Mouse (Mus musculus): ENCODE measurements around the gene Mrps36.
"Not testable (repeated sequence)": the region's sequence is repeated elsewhere in the genome, so short reads cannot be mapped to it uniquely, and the experiment has no call there.

Gene Mrps36

DNA sequence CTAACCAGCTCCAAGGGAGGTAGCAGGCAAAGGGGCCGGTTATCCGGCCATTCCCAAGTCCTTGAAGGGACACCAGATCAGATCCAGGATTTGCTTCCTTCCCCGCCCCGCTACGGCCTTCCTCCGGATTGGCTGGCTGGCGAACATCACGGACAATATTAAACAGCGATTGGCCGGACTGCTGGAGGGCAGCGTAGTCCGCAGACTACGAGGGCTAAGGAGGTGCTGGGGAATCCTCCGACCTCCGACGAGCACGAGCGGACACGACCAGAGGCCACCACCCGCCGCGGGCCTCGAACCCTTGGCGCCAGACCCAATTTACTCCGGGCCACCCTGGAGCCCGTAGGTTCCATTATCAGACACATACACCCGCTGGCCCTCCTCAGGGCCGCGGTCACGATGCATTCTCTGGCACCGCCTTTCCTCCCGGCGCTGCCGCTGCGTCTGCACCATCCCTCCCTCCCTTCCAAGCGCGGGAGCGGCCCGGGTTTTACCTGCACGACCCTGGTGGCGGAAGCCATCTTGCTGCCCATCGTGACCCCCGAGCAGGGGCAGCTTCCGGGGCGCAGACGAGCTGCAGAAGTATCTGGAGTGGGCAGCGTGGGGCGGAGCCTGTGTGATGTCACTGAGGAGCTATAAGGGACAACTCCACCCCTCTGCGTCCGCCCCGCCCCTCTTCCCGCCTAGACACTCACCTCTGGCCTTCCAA, at the start of gene Mrps36:
Mrps36 (minus strand) TSS at position 624 of the 709 bp plus-strand sequence.
- DNase-seq (ENCODE audit: low read depth, low spot score), result peak; percentile 98

DNA sequence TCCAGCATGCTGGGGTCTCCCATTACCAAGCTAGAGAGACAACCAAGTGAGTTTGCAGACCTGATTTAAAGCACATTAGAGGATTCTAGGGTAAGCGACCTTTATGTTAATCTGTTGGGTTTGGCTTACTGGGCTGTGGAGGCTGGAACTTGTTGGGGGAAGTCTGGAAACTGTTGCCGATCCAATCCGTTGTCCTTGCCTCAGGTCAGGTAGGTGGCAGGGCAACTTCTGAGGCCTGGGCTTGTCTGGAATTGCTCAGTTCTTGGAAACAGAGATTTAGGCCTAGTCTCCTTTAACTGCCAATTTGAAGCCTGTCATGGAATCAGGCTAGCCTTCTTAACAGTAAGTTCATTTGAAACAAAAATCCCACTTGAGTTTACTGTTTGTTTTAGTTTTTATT, 44.6 kb upstream of the Mrps36 start:
- DNase-seq (ENCODE audit: low read depth, low spot score), result no peak

DNA sequence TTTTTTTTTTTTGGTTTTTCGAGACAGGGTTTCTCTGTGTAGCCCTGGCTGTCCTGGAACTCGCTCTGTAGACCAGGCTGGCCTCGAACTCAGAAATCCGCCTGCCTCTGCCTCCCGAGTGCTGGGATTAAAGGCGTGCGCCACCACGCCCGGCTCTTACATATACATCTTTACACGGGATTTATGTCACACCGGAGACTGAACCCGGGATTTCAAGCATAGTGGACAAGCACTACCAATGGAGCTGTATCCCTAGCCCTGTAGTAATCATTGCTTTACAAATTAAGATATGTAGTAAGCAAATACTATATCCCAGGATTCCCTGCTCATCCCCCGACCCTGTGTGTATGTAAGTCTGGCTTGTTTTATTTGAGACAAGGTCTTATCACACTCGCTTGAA, 43.6 kb upstream of the Mrps36 start:
- DNase-seq (ENCODE audit: low read depth, low spot score), result not testable (repeated sequence)

DNA sequence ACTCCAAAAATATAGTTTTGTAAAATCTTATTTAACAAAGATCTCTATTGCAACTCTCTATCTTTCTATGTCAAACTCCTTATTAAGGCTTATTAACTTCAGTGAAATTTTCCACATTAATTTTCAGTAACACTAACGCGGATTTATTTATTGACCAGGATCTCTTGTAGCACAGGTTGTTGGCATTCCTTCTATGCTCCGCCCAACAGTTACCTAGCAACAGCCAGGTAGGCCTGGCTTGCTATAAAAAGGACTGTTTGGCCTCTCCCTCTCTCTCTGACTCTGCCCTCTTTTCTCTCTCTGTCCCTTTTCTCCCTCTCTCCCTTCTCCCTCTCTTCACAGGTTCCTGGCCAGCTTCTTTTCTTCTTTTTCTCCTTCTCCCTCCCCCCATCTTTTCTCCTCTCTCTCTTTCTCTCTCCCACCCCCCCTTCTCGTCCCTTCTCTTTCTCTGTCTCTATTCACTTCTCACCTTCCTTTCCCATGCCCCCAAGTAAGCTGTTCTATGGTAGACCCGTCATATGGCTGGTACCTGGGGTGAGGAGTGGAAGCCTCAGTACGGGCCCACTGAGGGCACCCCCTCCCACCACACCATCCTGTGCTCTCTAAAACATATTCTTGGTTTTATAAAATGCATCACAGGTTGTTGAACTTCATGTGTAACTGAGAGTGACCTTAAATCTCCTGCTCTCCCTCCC, 43.0 kb upstream of the Mrps36 start:
- no peak for DNase-seq (ENCODE audit: low read depth, low spot score)

DNA sequence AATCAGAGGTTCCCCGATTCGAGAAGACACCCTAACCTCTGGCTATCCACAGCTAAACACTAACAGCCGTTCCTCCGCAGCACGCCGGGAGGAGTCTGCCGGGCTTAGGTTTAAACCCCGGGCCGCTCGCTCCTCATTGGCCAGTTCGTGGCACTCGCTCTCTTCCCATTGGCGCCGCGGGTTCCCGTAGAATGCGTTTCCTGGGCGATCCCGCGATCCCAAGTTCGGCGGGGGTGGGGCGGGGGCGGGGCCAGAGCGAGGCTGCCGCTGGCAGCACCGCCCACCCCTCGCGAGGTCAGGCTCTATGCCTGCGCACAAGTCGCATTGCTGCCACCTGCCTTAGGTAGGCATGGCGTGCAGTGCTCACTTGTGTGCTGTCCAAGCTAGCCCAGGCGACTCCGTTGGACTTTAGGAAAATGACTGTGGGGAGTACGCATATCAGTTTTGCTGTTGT, 42.0 kb upstream of the Mrps36 start, which contains the start of gene Ccnb1:
Ccnb1 (minus strand) TSS at position 157 of the 454 bp plus-strand sequence.
- peak; percentile 95 for DNase-seq (ENCODE audit: low read depth, low spot score)

DNA sequence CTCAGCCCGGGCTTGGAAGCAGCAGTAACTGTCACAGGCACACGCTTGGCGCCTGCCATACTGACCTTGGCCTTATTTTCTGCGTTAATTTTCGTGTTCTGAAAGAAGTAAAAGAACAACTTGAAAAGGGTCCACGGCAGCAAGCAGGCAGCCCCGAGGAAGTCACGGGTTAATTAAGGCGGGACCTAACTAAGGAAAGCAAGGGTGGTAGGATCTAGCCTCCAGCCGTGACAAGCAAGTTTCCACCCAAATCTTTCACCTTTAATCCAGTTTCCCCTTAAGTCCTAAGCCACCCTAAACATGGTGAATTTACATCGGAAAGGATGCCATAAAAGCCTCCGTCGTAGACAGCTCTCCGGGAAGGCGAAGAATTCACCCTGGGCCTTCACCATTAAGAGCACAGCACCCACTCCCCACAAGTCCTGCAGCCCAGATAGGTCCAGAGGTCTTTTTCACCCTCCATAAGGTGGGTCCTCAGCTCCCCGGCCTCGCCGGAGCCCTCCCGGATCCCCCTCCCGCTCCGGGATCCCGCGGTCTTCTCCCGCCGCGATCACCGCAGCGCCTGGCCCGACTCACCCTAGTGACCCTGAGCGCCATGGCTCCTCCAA, 41.5 kb upstream of the Mrps36 start:
- DNase-seq (ENCODE audit: low read depth, low spot score), result no peak

DNA sequence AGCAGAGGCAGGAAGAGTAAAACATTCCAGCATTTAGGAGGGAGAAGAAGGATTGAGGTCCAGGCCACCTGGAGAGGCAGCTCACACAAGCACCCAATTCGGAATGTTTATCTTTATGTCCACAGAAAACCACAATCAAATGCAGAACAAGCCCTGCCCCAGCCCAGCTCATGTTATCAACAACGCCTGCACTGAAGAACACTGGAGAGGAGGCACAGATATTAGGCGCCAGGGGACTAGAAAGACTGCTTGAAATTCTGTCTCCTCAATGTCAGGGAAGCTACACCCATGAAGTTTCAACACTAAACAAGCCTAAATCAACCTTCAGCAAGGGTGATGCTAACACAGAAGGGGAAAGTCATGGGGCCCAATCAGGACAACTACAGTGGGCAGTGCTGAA, 33.0 kb upstream of the Mrps36 start:
- DNase-seq (ENCODE audit: low read depth, low spot score), result no peak

DNA sequence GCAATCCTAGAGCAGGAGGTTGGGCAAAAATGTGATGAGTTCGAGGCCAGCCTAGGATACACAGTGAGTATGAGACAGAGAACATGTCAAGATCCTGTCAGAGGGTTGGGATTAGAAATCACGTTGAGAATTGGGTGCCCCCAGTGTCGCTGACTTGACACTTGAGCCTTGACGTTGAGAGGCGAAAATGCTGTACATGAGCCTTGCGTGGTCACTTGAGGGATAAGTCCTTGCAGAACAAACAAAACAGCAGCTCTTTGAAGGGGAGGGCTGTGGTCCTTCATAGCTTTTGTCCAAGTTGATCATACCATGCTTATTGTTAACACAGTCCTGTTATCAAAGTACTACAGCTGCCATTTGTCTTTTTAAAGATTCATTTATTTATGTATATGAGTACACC, 32.3 kb upstream of the Mrps36 start:
- no peak for DNase-seq (ENCODE audit: low read depth, low spot score)

DNA sequence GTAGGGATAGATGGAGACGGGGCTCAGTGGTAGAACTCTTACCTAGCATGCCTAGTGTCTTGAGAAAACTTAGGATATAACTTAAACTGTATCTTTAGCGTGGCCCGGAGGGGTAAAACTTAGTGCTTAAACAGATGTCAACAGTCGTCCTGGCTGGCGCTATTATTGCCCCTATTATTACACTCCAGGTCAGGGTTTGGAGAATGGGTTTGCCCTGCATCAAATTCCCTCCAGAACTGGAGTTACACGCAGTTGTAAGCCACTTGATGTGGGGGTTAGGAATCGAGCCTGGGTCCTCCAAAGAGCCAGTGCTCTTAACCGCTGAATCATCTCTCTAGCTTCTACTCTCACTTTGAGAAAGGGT, 31.6 kb upstream of the Mrps36 start:
- peak; percentile 4 for DNase-seq (ENCODE audit: low read depth, low spot score)

DNA sequence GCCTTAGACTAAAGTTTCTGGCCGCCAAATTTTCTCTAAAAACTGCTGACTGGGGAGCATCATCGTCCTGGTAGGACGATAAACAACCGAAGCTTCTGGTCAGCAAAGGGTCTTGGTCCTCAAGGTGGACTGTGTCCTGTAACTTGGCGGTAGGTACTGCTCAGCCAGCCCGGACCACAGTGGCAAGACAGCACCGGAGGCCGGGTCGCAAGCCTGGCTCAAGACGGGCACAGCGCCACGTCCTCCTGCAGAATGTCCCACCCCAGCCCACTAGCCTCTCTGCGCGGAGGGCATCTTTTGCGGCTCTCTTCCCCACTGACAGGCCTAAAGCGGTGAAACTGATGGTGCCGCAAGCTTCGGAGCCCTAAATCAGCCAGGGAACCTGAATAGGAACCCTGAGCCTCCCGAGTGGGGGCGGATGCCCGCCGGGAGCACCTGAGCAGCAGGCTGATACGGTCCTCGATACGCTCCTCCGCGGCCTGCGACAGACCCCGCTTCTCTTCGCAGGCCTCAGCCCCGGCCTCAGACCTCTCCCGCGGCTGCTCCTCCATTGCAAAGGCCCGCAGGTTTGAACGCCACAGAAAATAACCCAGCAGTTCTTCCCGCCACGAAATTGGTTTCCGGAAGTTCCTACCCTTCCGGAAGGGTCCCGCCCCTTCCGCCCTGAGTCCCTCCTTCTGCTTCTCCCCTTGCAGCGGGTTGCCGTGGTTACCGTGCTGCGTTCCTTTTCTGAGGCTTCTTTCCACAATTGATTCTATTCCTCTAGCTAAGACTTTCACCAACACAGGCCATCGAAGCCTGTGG, 31.0 kb upstream of the Mrps36 start, which contains the start of gene Cenph:
Cenph (minus strand) TSS at position 648 of the 804 bp plus-strand sequence.
- DNase-seq (ENCODE audit: low read depth, low spot score), result peak; percentile 92

DNA sequence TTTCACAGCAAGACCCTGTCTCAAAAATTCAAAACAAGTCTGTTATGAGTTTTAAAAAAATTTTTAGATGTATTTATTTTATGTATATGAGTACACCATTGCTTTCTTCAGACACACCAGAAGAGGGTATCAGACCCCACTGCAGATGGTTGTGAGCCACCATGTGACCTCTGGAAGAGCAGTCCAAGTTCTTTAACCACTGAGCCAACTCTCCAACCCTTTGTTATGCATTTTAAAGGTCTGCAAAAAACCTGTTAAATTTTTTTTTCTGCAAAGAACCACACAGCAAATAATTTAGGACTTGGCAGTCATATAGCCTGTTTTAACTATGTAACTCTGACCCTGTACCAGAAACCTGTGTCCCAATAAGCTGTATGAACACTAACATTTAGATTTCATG, 30.2 kb upstream of the Mrps36 start:
- no peak for DNase-seq (ENCODE audit: low read depth, low spot score)

DNA sequence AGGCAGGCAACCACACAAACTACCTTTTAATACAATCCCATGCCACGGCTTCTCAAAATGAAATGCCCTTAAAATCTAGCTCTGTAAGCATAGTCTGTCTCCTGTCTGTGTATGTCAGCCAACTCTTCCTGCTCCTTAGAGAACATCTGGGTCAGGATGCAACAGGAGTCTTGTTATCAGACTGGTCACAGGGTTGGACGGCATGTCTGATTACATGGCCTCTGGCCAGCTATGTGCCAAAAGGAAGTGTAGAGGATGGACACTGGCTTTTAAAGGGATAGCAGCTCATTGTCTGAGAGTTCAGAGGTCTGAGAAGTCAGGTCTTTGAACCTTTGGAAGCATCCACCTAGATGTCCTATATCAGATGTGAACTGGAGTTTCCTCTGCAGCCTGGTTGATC, 10.9 kb upstream of the Mrps36 start:
- no peak for DNase-seq (ENCODE audit: low read depth, low spot score)

DNA sequence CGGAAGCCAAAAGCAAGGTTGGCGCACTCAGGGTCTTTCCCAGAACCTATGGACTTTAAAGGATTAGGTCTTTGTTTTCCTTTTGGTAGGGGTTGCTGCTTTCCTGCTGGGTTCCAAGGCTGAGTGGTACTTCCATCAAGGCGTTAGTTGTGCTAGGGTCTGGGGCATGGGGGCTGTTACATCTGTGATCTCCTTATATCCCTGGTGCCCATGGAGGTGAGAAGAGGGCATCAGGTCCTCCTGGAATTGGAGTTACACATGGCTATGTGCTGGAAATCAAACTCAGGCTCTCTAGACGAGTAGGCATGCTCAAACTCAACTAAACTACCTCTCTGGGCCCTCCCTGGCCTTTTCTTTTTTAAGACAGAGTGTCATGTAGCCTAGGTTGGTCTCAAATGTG, 9.7 kb upstream of the Mrps36 start:
- DNase-seq (ENCODE audit: low read depth, low spot score), result no peak

DNA sequence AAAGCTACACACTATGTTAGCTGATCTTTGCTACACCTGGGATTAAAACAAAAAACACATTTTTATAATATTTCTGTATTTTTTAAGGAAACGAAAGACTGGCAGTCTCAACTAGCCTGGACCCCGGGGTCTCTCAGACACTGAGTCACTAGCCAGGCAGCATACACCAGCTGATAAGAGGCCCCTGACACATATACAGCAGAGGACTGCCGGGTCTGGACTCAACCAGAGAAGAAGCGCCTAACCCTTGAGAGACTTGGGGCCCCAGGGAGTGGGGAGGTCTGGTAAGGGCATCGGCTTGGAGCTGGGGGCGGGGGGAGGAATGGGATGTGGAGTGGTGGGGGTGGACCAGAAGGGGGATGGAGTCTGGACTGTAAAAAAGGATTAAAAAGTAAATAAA, 8.6 kb upstream of the Mrps36 start:
- no peak for DNase-seq (ENCODE audit: low read depth, low spot score)

DNA sequence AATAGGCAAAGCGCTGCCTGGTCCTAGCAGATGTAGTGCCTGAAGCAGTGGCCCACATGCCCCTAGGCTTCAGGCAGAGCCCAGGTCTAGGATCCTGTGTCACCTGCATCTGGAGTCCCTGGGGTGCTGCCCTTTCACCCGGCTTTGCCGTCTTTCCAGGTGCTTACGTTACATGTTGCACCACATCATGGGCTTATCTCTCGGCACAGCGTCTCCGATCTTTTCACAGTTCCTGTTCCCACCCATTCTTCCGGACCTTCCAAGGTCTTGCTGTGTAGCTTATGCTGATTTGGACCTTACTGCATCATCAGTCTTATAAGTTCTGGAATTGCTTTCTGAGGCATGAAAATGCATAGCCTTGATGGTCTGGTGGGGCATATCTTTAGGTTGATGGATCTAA, 8.1 kb upstream of the Mrps36 start:
- DNase-seq (ENCODE audit: low read depth, low spot score), result no peak

DNA sequence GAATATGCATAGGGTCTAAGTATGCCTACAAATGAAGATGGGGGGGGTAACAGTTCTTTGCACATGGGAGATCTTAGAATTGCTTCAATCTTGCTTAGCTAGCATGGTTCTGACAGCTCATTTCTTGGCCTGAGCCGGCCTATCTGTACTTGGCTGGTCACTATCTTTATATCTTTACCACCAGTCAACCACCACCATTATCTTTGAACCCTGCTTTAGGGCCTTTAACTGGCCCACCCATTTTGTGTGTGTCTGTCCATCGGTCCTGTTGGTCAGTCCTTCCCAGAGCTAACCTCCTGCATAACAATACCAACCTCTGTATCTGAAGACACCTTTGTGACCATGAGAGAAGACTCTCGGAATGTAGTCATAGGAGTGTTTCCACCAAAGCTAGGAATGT, 6.9 kb upstream of the Mrps36 start:
- no peak for DNase-seq (ENCODE audit: low read depth, low spot score)

DNA sequence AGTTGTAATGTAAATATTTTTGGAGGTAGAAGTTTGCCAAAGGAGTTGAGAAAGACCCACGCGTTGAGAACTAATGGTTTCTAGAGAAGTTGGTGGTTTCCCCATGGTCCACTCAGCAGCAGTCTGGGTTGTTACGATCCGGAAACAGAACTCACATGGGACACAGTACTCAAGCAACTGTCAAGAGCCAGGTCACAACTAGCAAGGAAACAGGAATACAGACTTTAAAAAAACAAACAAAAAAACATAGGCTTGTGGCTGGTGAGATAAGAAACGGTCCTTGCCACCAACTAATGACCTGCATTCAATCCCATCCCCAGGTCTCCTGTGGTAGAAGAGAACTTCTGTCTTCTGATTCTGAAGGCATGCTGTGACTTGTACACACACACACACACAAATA, 6.3 kb upstream of the Mrps36 start:
- no peak for DNase-seq (ENCODE audit: low read depth, low spot score)

DNA sequence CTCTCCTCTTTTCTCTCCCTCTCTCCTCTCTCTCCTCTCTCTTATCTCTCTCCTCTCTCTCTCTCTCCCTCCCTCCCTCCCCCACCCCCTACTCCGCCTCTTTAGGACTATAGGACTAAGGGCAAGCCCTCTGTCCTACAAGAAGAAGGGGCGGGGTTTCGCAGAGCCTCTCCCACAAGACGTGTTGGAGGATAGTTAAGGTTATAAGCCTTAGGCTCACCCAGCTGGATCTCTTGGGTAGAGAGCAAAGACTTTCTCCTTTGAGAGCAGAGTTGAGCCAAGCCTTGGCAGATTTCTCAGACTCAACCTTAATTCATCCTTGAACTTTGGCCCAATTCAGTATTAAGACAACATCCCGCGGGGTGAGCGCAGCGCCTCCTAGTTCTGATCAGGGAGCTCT, 4.2 kb upstream of the Mrps36 start:
- DNase-seq (ENCODE audit: low read depth, low spot score), result no peak

DNA sequence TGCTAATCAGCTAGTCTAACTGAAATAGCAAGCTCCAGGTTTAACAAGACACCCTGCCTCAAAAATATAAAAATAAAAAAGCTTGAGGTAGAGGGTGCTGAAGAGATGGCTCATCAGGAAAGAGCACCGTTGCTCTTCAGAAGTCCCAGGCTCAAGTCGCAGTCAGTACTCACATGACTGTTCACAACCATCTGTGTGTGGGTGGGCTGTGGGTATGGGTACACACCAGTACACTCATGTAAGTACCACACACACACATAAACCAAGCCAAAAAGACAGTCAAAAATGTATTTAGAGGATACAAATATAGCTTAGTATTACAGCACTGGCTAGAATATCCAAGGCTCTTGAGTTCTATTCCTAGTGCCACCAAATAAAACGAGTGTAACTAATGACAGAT, 1.6 kb upstream of the Mrps36 start:
- DNase-seq (ENCODE audit: low read depth, low spot score), result peak; percentile 69

DNA sequence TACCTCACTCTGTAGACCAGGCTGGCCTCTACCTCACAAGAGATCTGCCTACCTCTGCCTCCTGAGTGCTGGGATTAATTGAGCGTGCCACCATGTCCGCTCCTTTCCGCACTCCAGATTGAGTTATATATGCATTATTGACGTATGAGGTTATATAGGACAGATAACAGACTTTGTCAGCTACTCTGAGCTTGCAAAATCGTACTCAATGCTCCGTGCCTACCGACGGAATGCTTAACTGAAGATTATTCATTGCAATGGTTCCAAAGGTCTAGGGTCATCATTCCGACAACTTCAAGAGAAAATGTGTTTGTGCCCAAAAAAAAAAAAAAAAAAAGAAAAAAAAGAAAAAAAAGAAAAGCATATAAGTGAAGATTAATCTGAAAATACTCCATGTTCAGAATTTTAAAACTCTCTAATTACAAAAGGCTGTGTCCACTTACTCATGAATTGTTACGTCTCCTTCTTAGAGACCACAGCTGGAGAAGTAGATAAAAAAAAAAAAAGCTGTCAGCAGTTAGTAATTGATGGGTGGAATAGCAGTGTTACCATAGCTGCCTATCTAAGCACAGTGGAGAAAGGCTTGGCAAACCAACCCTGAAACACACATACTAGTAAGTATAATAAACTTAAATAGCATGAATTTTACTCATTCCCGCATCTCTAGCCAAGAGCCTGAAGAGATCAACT, 968 bp downstream of the Mrps36 start:
- DNase-seq (ENCODE audit: low read depth, low spot score), result no peak

DNA sequence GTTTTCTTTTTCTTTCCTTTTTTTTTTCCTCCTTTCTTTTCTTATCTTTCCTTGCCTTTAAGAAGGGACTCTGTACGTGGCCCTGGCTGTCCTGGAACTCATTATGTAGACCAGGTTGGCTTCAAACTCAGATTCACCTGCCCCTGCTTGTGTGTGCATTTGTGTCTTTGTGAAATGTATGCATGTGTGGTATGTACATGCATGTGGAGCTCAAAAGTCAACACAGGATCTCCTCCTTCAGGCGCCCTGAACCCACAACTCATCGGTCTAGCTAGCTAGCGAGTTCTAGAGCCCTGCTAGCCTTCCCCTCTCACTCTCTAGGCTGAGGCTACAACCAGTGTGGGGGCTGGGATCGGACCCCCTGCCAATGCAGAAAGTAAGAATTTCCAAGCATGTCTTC, 1.6 kb downstream of the Mrps36 start:
- DNase-seq (ENCODE audit: low read depth, low spot score), result no peak
